Comparison of ENCODE assay signal across 26 mouse cellular contexts in genomic region chr6:91279477-91279876, GRCm38 (mm10).
A peak's percentile ranks its signal among the peaks of the same experiment; 100 is the strongest.
DNase-seq lines count a peak whose midpoint lies in the region; ATAC-seq lines count a peak whose summit lies in the region.
"Had no signal": no experiment of that assay in that cellular context is flagged by ENCODE, and none has a peak within 500 bp of the region (broad histone marks: within the 10 kb centered on the region; RNA-seq: fewer than 3 reads in every experiment).

No protein-coding gene starts in this region.

- no peak overlapping the region; the same call in 1 of the 2 replicates for H3K27ac ChIP-seq in hindbrain, embryonic 10.5 days
- H3K27ac ChIP-seq: embryonic facial prominence, embryonic 13.5 days; intestine, embryonic 15.5 days; kidney, postnatal 0 days; liver, embryonic 15.5 days; neural tube, embryonic 12.5 days had no signal

- H3K27me3 ChIP-seq in hindbrain, embryonic 10.5 days (ENCODE audit: insufficient read depth, poor library complexity, severe bottlenecking) = peaks cover 47% of the 10 kb centered on the region

- no peaks in the 10 kb centered on the region for H3K9me3 ChIP-seq in hindbrain, embryonic 10.5 days
- H3K9me3 ChIP-seq: embryonic facial prominence, embryonic 13.5 days; intestine, embryonic 15.5 days; liver, embryonic 15.5 days; neural tube, embryonic 12.5 days had no signal

- no peaks in the 10 kb centered on the region for H3K36me3 ChIP-seq in hindbrain, embryonic 10.5 days
- H3K36me3 ChIP-seq: embryonic facial prominence, embryonic 13.5 days; intestine, embryonic 15.5 days; liver, embryonic 15.5 days; neural tube, embryonic 12.5 days had no signal

- H3K4me1 ChIP-seq in hindbrain, embryonic 10.5 days (replicated peaks) = peaks cover 40% of the 10 kb centered on the region
- H3K4me1 ChIP-seq: intestine, embryonic 15.5 days; liver, embryonic 15.5 days had no signal

- H3K4me3 ChIP-seq in hindbrain, embryonic 10.5 days = no peak overlapping the region
- H3K4me3 ChIP-seq: embryonic facial prominence, embryonic 13.5 days; erythroblast, embryonic 14.5 days; intestine, embryonic 15.5 days; liver, embryonic 15.5 days; neural tube, embryonic 12.5 days had no signal

- no peak for ATAC-seq in CD4-positive, CD25-positive, alpha-beta regulatory T cell, adult 4 months
- ATAC-seq in megakaryocyte-erythroid progenitor cell, adult 5-6 weeks (replicated peaks; ENCODE audit: low FRiP score, low TSS enrichment, poor library complexity, severe bottlenecking) = peak; percentile 61
- ATAC-seq: forebrain, embryonic 16.5 days; hindbrain, embryonic 16.5 days; intestine, embryonic 15.5 days; midbrain, embryonic 16.5 days had no signal

- WGBS in hindbrain, embryonic 10.5 days = 25% methylated on average over 4 of the region's 4 CpGs

- peak; percentile 28 for DNase-seq in CD4-positive, CD25-positive, alpha-beta regulatory T cell, adult 2 months (ENCODE audit: low read depth, low spot score)
- DNase-seq in 416B (ENCODE audit: low read depth) (peak; percentile 3), ZHBTc4 (ENCODE audit: low read depth, low spot score) (peak; percentile 52)
- no peak for DNase-seq in hindbrain, embryonic 10.5 days (ENCODE audit: low spot score)
- DNase-seq in kidney, postnatal 25 days = no peak
- DNase-seq: adrenal gland, postnatal 25 days; cerebellum, adult 11-12 months; cerebellum, adult 9-11 months; gastrocnemius, postnatal 10 days; heart, postnatal 14 days; kidney, adult 2 months; layer of hippocampus, postnatal 36 days; left cerebral cortex, postnatal 4 days; lung, postnatal 4 days; right cerebral cortex, postnatal 4 days had no signal

Comparison
In these comparisons a context has a peak if more than half of its experiments do, and no peak if none do; other contexts are left out.
1. DNase-seq: peak in CD4-positive, CD25-positive, alpha-beta regulatory T cell, adult 2 months (single experiment), 416B (single experiment) and ZHBTc4 (single experiment); none in hindbrain, embryonic 10.5 days (single experiment) and kidney, postnatal 25 days (0 of 2).